9 mouse cellular contexts compared by ENCODE assay signal in genomic region chr3:52195486-52195885, GRCm38 (mm10).
DNase-seq lines count a peak whose midpoint lies in the region; ATAC-seq lines count a peak whose summit lies in the region.
"Had no signal": no experiment of that assay in that cellular context is flagged by ENCODE, and none has a peak within 500 bp of the region (broad histone marks: within the 10 kb centered on the region; RNA-seq: fewer than 3 reads in every experiment).

No protein-coding gene starts in this region.

- no peaks in the 10 kb centered on the region for H3K27me3 ChIP-seq in heart, embryonic 13.5 days (replicated peaks)
- H3K27me3 ChIP-seq in embryonic facial prominence, embryonic 12.5 days = no peaks in the 10 kb centered on the region
- H3K27me3 ChIP-seq in hindbrain, embryonic 13.5 days = no peaks in the 10 kb centered on the region
- H3K27me3 ChIP-seq in midbrain, embryonic 13.5 days = no peaks in the 10 kb centered on the region

- H3K36me3 ChIP-seq in heart, embryonic 13.5 days = no peaks in the 10 kb centered on the region
- H3K36me3 ChIP-seq in embryonic facial prominence, embryonic 12.5 days = no peaks in the 10 kb centered on the region
- H3K36me3 ChIP-seq in hindbrain, embryonic 13.5 days = no peaks in the 10 kb centered on the region
- H3K36me3 ChIP-seq in midbrain, embryonic 13.5 days = no peaks in the 10 kb centered on the region

- no peaks in the 10 kb centered on the region for H3K9me3 ChIP-seq in heart, embryonic 13.5 days
- H3K9me3 ChIP-seq in embryonic facial prominence, embryonic 12.5 days = no peaks in the 10 kb centered on the region
- H3K9me3 ChIP-seq in hindbrain, embryonic 13.5 days = no peaks in the 10 kb centered on the region
- no peaks in the 10 kb centered on the region for H3K9me3 ChIP-seq in midbrain, embryonic 13.5 days

- ATAC-seq in heart, embryonic 13.5 days (ENCODE audit: extremely low read depth, insufficient number of reproducible peaks, low FRiP score, low TSS enrichment) = no peak
- ATAC-seq in embryonic facial prominence, embryonic 12.5 days (ENCODE audit: insufficient number of reproducible peaks, insufficient read depth, low FRiP score, low TSS enrichment) = no peak
- ATAC-seq in hindbrain, embryonic 13.5 days (ENCODE audit: low FRiP score) = no peak
- ATAC-seq in midbrain, embryonic 13.5 days = no peak

- peak overlapping the region; percentile 79 for H3K4me2 ChIP-seq in heart, embryonic 13.5 days
- peak overlapping the region; percentile 57; the same call in 1 of the 2 replicates for H3K4me2 ChIP-seq in embryonic facial prominence, embryonic 12.5 days (replicated peaks)
- peak overlapping the region; percentile 77 for H3K4me2 ChIP-seq in hindbrain, embryonic 13.5 days
- H3K4me2 ChIP-seq in midbrain, embryonic 13.5 days (replicated peaks) = peak overlapping the region; percentile 71

- 54% methylated on average over 3 of the region's 3 CpGs for WGBS in heart, embryonic 13.5 days
- WGBS in embryonic facial prominence, embryonic 12.5 days = 69% methylated on average over 3 of the region's 3 CpGs
- 77% methylated on average over 3 of the region's 3 CpGs for WGBS in hindbrain, embryonic 13.5 days
- 84% methylated on average over 3 of the region's 3 CpGs for WGBS in midbrain, embryonic 13.5 days

- H3K4me1 ChIP-seq in heart, embryonic 13.5 days = peaks cover 34% of the 10 kb centered on the region
- peaks cover 21% of the 10 kb centered on the region; the same call in 1 of the 2 replicates for H3K4me1 ChIP-seq in embryonic facial prominence, embryonic 12.5 days
- peaks cover 19% of the 10 kb centered on the region for H3K4me1 ChIP-seq in hindbrain, embryonic 13.5 days (replicated peaks)
- H3K4me1 ChIP-seq in midbrain, embryonic 13.5 days (replicated peaks) = peaks cover 16% of the 10 kb centered on the region

- no peak overlapping the region for H3K4me3 ChIP-seq in heart, embryonic 13.5 days
- no peak overlapping the region for H3K4me3 ChIP-seq in embryonic facial prominence, embryonic 12.5 days
- H3K4me3 ChIP-seq in hindbrain, embryonic 13.5 days = no peak overlapping the region; the same call in 1 of the 2 replicates
- H3K4me3 ChIP-seq in midbrain, embryonic 13.5 days (replicated peaks) = peak overlapping the region; percentile 42

- peak overlapping the region; percentile 84; the same call in 1 of the 2 replicates for H3K9ac ChIP-seq in heart, embryonic 13.5 days
- no peak overlapping the region for H3K9ac ChIP-seq in embryonic facial prominence, embryonic 12.5 days
- H3K9ac ChIP-seq in hindbrain, embryonic 13.5 days = peak overlapping the region; percentile 85
- H3K9ac ChIP-seq in midbrain, embryonic 13.5 days (replicated peaks) = peak overlapping the region; percentile 80; the same call in 1 of the 2 replicates

- DNase-seq in heart, postnatal 4 days = no peak
- no peak for DNase-seq in frontal cortex, postnatal 36 days (ENCODE audit: low spot score in 2 of 2)
- no peak for DNase-seq in thymus, postnatal 14 days
- DNase-seq in cerebellum, adult 18-20 months = no peak
- DNase-seq: cerebellum, postnatal 14 days had no signal

- H3K27ac ChIP-seq in heart, embryonic 13.5 days (replicated peaks) = no peak overlapping the region
- no peak overlapping the region for H3K27ac ChIP-seq in embryonic facial prominence, embryonic 12.5 days
- H3K27ac ChIP-seq in hindbrain, embryonic 13.5 days = peak overlapping the region; percentile 94
- H3K27ac ChIP-seq in midbrain, embryonic 13.5 days = peak overlapping the region; percentile 91; the same call in 1 of the 2 replicates

Comparison
In these comparisons a context has a peak if more than half of its experiments do, and no peak if none do; other contexts are left out.
1. H3K27ac ChIP-seq: peak in hindbrain, embryonic 13.5 days (single experiment) and midbrain, embryonic 13.5 days (single experiment); none in heart, embryonic 13.5 days (single experiment) and embryonic facial prominence, embryonic 12.5 days (single experiment).
2. Peak in every context shown above with its lines, with median percentiles within 50 percentile points of each other: H3K4me2 ChIP-seq.